Mouse (Mus musculus): ENCODE results near the gene Xntrpc. TPM values are rescaled to one million over a fixed set of nuclear protein-coding genes. Genes with fewer than 3 reads are reported as not detected.

The Xntrpc gene
- polyA plus RNA-seq, 1 experiment from 2014 or later, result 1.5 TPM

DNA sequence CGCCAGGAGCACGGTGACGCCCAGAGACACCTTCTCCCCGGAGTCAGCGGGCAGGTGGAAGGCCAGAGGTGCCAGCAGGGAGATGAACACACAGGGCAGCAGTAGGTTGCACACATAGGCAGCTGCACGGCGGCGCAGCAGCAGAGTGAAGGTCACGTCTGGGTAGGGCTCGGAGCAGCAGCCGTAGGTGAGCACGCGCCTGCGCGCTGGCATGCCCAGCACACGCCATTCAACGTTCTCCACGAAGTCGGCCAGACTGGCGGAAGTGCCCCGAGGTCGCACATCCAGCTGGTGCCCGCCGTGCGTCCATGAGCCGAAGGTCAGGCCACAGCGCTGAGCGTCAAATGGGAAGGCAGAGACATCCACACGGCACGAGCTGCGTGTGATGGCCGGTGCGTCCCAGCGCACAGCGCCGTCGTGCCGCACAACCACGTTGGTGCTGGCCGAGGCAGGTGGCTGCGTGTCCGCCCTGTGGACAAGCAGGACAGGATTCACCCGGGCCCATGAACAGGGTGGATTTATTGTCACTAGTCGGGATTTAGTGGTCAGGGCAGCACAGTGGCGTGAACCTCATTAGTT is 47.7 kb downstream of the Xntrpc start:
- no peak overlapping the region for H3K4me3 ChIP-seq
- no peaks in the 10 kb centered on the region for H3K27me3 ChIP-seq
- H3K36me3 ChIP-seq, result peaks cover 4% of the 10 kb centered on the region
- ATAC-seq (replicated peaks), result no peak
- H3K4me2 ChIP-seq (replicated peaks), result no peak overlapping the region
- H3K4me1 ChIP-seq, result no peaks in the 10 kb centered on the region
- no peak overlapping the region for H3K9ac ChIP-seq (replicated peaks)
- H3K9me3 ChIP-seq, result no peaks in the 10 kb centered on the region
- WGBS, result 87% methylated on average over 45 of the region's 45 CpGs
- no peak overlapping the region for H3K27ac ChIP-seq (replicated peaks)

DNA sequence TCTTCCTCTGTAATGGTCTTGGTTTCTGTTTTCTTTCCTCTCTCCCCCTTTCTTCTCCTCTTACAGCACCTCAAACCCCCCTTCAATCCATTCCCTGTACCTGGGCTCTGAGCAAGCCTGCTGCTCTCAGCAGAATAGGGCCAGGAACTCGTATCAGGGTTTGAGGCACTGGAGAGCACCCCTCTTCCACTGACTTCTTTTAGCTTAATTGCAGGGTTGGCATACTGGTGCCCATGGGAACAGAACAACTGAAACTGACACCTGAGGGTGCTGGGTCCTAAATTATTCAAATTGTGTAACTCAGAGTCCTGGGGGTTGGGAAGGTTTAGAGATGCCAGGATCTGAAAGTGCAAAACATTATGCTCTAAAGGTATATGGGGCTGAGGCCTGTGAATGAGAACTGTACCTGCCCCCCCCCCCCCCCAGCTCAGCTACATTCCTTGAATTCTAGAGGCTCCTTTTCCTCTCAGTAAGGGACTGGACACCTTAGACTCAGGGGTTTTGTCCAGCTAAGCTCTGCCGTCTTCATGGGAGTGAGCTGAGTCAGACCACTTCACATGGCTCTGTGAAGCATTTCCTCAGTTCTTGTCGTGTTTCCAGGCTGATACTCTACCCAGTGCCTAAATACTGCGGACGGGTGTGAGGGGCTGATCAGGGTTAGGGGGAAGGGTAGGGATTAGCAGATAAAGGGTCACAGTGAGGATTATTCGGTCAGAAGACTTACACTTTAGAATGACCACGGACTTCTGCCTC is 51.2 kb downstream of the Xntrpc start, which contains the start of gene Chrna10:
Chrna10 (minus strand) TSS at position 250 of the 753 bp plus-strand sequence.
- WGBS, result 47% methylated on average over 7 of the region's 7 CpGs
- Histone ChIP-seq H3K27me3 (no peaks in the 10 kb centered on the region), H3K36me3 (peaks cover 39% of the 10 kb centered on the region), H3K9ac (replicated peaks) (no peak within 1 kb of the TSS), H3K27ac (replicated peaks) (no peak within 1 kb of the TSS), H3K4me3 (no peak within 1 kb of the TSS), H3K4me1 (no peaks in the 10 kb centered on the region), H3K9me3 (no peaks in the 10 kb centered on the region), H3K4me2 (replicated peaks) (no peak within 1 kb of the TSS)
- no peak for ATAC-seq (replicated peaks)

DNA sequence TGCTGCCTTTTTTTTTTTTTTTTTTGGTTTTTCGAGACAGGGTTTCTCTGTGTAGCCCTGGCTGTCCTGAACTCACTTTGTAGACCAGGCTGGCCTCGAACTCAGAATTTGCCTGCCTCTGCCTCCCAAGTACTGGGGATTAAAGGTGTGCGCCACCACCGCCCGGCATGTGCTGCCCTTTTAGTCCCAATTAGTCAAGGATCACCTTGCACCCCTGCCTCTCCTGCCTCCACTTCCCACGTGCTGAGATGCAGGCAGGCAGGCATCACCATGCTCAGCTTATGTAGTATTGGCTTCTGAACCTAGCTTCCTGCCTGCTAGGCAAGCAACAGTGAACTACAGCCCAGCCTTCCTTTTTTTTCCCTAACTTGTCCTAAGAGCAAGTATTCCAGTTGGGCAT is 51.9 kb downstream of the Xntrpc start:
- no peak overlapping the region for H3K27ac ChIP-seq (replicated peaks)
- 81% methylated on average over 6 of the region's 6 CpGs for WGBS
- no peak overlapping the region for H3K4me2 ChIP-seq (replicated peaks)
- H3K27me3 ChIP-seq, result no peaks in the 10 kb centered on the region
- ATAC-seq (replicated peaks), result no peak
- no peak overlapping the region for H3K4me3 ChIP-seq
- H3K36me3 ChIP-seq, result peaks cover 45% of the 10 kb centered on the region
- no peaks in the 10 kb centered on the region for H3K9me3 ChIP-seq
- no peaks in the 10 kb centered on the region for H3K4me1 ChIP-seq
- H3K9ac ChIP-seq (replicated peaks), result no peak overlapping the region

DNA sequence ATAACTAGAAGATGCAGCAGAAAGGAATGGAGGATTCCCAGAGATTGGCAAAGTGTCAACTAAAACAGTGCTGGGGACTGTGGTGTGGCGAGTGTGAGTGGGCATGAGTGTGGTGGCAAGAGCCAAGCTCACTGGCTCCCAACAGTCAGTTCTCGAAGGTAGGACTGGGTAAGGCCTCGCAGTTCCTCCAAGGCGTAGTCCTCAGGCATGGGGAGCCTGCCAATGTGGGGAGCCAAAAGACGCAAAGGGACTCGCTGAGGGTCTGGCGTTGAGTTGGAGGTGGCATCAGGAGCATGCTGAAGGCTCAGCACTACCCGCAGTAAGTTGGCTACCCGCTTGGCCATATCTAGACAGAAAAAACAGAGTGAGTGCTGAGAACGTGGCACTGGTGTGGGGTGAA is 54.8 kb downstream of the Xntrpc start:
- Histone ChIP-seq H3K9ac (replicated peaks) (no peak overlapping the region), H3K27ac (replicated peaks) (no peak overlapping the region), H3K4me3 (no peak overlapping the region), H3K4me1 (no peaks in the 10 kb centered on the region), H3K4me2 (replicated peaks) (no peak overlapping the region), H3K27me3 (no peaks in the 10 kb centered on the region), H3K9me3 (no peaks in the 10 kb centered on the region), H3K36me3 (peaks cover 74% of the 10 kb centered on the region)
- no peak for ATAC-seq (replicated peaks)
- WGBS, result 93% methylated on average over 10 of the region's 10 CpGs

DNA sequence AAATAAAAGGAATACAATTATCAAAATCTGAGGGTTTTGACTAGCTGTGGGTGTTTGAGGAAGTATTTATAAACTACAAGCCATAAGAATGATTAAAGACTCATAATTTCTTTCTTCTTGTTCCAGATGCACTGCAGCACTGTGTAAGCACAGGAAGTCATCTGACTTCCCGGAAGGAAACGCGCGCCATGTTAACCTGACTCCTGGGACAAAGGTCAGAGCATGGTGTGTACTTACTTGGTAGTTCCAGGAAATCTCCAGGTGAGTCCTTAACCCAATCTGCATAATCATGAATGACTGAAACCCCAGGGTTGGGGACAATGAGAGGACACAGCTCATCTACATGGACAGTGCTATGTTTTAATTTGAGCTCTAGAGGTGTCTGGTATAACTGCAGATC is 66.9 kb downstream of the Xntrpc start:
- Histone ChIP-seq H3K4me1 (no peaks in the 10 kb centered on the region), H3K4me3 (no peak overlapping the region), H3K9me3 (no peaks in the 10 kb centered on the region), H3K27ac (replicated peaks) (no peak overlapping the region), H3K27me3 (no peaks in the 10 kb centered on the region), H3K9ac (replicated peaks) (no peak overlapping the region), H3K36me3 (peaks cover 79% of the 10 kb centered on the region), H3K4me2 (replicated peaks) (no peak overlapping the region)
- WGBS, result 96% methylated on average over 4 of the region's 4 CpGs
- no peak for ATAC-seq (replicated peaks)

DNA sequence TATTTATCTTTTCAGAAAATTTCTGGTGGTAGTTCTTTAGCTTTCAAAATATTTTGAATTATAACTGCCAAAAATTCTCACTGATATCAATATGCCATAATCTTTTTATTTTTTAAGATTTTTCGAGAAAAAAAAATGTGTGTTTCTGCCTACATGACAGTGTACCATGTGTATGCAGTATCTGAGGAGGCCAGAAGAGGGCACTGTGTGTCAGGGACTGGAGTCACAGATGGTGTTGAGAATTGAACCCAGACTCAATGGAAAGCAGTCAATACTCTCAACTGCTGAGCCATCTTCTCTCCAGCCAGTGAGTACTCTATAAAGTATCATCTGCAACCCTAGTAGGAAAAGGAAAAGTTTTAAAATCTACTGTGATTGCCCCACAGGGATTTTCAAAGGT is 72.0 kb downstream of the Xntrpc start:
- Histone ChIP-seq H3K4me1 (no peaks in the 10 kb centered on the region), H3K27ac (replicated peaks) (no peak overlapping the region), H3K9me3 (no peaks in the 10 kb centered on the region), H3K4me2 (replicated peaks) (no peak overlapping the region), H3K27me3 (no peaks in the 10 kb centered on the region), H3K4me3 (no peak overlapping the region), H3K36me3 (peaks cover 78% of the 10 kb centered on the region), H3K9ac (replicated peaks) (no peak overlapping the region)
- 87% methylated on average over 1 of the region's 1 CpGs for WGBS
- ATAC-seq (replicated peaks), result no peak

DNA sequence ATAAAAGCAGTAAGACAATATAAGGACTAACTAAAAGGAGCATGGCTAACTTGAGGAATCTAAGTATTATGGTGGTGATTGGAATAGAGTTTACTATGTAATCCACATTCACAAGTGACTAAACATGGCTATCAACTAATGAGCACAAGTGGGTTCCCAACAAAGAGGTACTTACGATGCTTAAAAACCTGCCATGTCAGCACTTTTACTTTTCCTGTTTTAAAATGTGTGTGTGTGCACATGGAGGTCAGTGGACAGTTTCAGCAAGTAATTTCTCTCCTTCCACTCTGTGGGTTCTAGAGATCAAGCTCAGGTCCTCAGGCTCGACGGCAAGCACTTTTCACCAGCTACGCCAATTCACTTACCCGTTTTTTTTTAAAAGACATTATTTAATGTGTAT is 72.4 kb downstream of the Xntrpc start:
- no peak overlapping the region for H3K4me2 ChIP-seq (replicated peaks)
- no peaks in the 10 kb centered on the region for H3K4me1 ChIP-seq
- no peak for ATAC-seq (replicated peaks)
- no peak overlapping the region for H3K27ac ChIP-seq (replicated peaks)
- H3K36me3 ChIP-seq, result peaks cover 76% of the 10 kb centered on the region
- 98% methylated on average over 5 of the region's 5 CpGs for WGBS
- H3K9me3 ChIP-seq, result no peaks in the 10 kb centered on the region
- H3K4me3 ChIP-seq, result no peak overlapping the region
- no peak overlapping the region for H3K9ac ChIP-seq (replicated peaks)
- no peaks in the 10 kb centered on the region for H3K27me3 ChIP-seq

Other genes with a start within 250 kb of the Xntrpc start
- not detected in 2 replicates for gene Phox2a, start 247.4 kb upstream of the Xntrpc start, polyA plus RNA-seq (2015; fragmentation: Nextera tagmentation; extraction: Ambion mirVana)
- 18.0 and 22.3 TPM in 2 replicates for gene Inppl1, start 227.5 kb upstream of the Xntrpc start, polyA plus RNA-seq (2015; fragmentation: Nextera tagmentation; extraction: Ambion mirVana)
- 1.2 and 1.6 TPM in 2 replicates for gene Folr2, start 208.5 kb upstream of the Xntrpc start, polyA plus RNA-seq (2015; fragmentation: Nextera tagmentation; extraction: Ambion mirVana)
- 71.1 and 74.3 TPM in 2 replicates for gene Anapc15, start 202.0 kb upstream of the Xntrpc start, polyA plus RNA-seq (2015; fragmentation: Nextera tagmentation; extraction: Ambion mirVana)
- gene Folr1, start 194.9 kb upstream of the Xntrpc start, polyA plus RNA-seq (2015; fragmentation: Nextera tagmentation; extraction: Ambion mirVana), result 18.9 and 30.4 TPM in 2 replicates
- 165 and 167 TPM in 2 replicates for gene Lamtor1, start 159.8 kb upstream of the Xntrpc start, polyA plus RNA-seq (2015; fragmentation: Nextera tagmentation; extraction: Ambion mirVana)
- 0.24 and 0.47 TPM in 2 replicates for gene Tomt, start 159.4 kb upstream of the Xntrpc start, polyA plus RNA-seq (2015; fragmentation: Nextera tagmentation; extraction: Ambion mirVana)
- 9.5 and 12.7 TPM in 2 replicates for gene Lrrc51, start 131.8 kb upstream of the Xntrpc start, polyA plus RNA-seq (2015; fragmentation: Nextera tagmentation; extraction: Ambion mirVana)
- 63.3 and 65.1 TPM in 2 replicates for gene Numa1, start 131.6 kb upstream of the Xntrpc start, polyA plus RNA-seq (2015; fragmentation: Nextera tagmentation; extraction: Ambion mirVana)
- 3.4 and 4.4 TPM in 2 replicates for gene Il18bp, start 47.0 kb upstream of the Xntrpc start, polyA plus RNA-seq (2015; fragmentation: Nextera tagmentation; extraction: Ambion mirVana)
- 32.1 and 33.0 TPM in 2 replicates for gene Rnf121, start 244 bp upstream of the Xntrpc start, polyA plus RNA-seq (2015; fragmentation: Nextera tagmentation; extraction: Ambion mirVana)
- gene Xndc1, start 202 bp upstream of the Xntrpc start, polyA plus RNA-seq (2015; fragmentation: Nextera tagmentation; extraction: Ambion mirVana), result 40.3 TPM in 2 replicates
- 0.29 TPM in 1 of 2 replicates, not detected in the other for gene Trpc2, start 17.4 kb downstream of the Xntrpc start, polyA plus RNA-seq (2015; fragmentation: Nextera tagmentation; extraction: Ambion mirVana)
- gene Art1, start 36.0 kb downstream of the Xntrpc start, polyA plus RNA-seq (2015; fragmentation: Nextera tagmentation; extraction: Ambion mirVana), result 0.17 and 0.28 TPM in 2 replicates
- gene Art5, start 43.8 kb downstream of the Xntrpc start, polyA plus RNA-seq (2015; fragmentation: Nextera tagmentation; extraction: Ambion mirVana), result 0.83 and 0.97 TPM in 2 replicates
- gene Chrna10, start 51.1 kb downstream of the Xntrpc start, polyA plus RNA-seq (2015; fragmentation: Nextera tagmentation; extraction: Ambion mirVana), result not detected in 2 replicates
- gene Nup98, start 144.5 kb downstream of the Xntrpc start, polyA plus RNA-seq (2015; fragmentation: Nextera tagmentation; extraction: Ambion mirVana), result 24.2 and 24.7 TPM in 2 replicates
- gene Pgap2, start 144.5 kb downstream of the Xntrpc start, polyA plus RNA-seq (2015; fragmentation: Nextera tagmentation; extraction: Ambion mirVana), result 52.9 and 54.1 TPM in 2 replicates
- 16.7 and 19.6 TPM in 2 replicates for gene Rhog, start 190.3 kb downstream of the Xntrpc start, polyA plus RNA-seq (2015; fragmentation: Nextera tagmentation; extraction: Ambion mirVana)
- 9.6 and 11.1 TPM in 2 replicates for gene Stim1, start 202.1 kb downstream of the Xntrpc start, polyA plus RNA-seq (2015; fragmentation: Nextera tagmentation; extraction: Ambion mirVana)